Mouse (Mus musculus): ENCODE measurements at regions not wholly inside any gene's neighbourhood (a gene's known extent, or its start where the extent isn't known, plus 50 kb on each side); places are given as distances from the start of the nearest gene placed in this dataset.

DNA sequence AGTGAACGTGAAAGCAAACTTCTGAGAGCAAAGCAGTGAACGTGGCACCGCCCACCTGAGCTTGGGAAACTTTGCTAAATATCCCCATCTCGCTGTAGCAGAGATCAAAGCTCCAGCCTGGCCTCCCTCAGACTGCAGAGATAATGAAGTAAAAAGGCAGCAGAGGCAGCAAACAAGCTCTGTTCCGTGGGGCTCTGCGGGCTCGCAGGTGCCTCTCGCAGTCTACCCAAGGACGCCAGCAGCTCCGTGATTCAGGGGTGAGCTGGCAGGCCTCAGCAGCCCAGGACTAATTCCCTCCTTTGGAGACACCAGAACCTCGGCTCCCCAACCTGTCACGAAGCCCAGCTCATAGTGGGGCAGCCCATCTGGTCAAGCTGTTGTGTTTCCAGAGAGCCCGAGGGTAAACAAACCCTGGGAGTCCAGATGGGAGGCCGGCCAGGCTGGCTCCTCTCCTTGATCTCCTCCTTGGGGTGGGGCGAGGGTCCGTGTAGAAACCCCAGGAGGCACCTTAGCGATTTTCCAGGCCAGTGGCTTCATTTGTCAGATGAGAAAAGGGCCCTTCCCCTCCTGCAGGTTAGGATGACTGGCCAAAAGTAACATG lies 182.7 kb downstream of the Wdr11 start:
- TF ChIP-seq CTCF (IDR thresholded peaks at IDR 0.05; ENCODE audit: borderline replicate concordance, insufficient read depth, low read depth, low read length) (no peak), POLR2A (IDR thresholded peaks at IDR 0.05; ENCODE audit: borderline replicate concordance, insufficient read depth, low read length) (no peak)
